Mouse (Mus musculus) central nervous system, embryonic 18 days (tissue): ENCODE measurements around the gene Dpt. TPM values are rescaled to one million over a fixed set of nuclear protein-coding genes. Genes with fewer than 3 reads are reported as not detected.

Experiments
- polyA plus RNA-seq: library from polyadenylated mRNA; depleted of rRNA; stranded (reverse); fragments of >200 nt; gene quantifications from 2 replicates; pipeline ENCODE4 v1.2.3, GENCODE M21; 2012; rRNA removed

Gene Dpt
- polyA plus RNA-seq: 0.88 and 0.98 TPM in 2 replicates

GRCm38 (mm10) chr1:164796471-164796870 lies at the start of gene Dpt:
Gene Dpt, plus strand, starts transcription at chr1:164796644.

Other genes starting within 250 kb of the Dpt start
- not detected in 2 replicates for gene Xcl1, start 138.9 kb downstream of the Dpt start, polyA plus RNA-seq